Mouse (Mus musculus): ENCODE data around the gene Rab10. TPM values are rescaled to one million over a fixed set of nuclear protein-coding genes. Genes with fewer than 3 reads are reported as not detected.
A peak's percentile ranks its signal among the peaks of the same experiment; 100 is the strongest.

Gene Rab10
- polyA plus RNA-seq, 1 experiment from 2014 or later: 47.9 TPM

DNA sequence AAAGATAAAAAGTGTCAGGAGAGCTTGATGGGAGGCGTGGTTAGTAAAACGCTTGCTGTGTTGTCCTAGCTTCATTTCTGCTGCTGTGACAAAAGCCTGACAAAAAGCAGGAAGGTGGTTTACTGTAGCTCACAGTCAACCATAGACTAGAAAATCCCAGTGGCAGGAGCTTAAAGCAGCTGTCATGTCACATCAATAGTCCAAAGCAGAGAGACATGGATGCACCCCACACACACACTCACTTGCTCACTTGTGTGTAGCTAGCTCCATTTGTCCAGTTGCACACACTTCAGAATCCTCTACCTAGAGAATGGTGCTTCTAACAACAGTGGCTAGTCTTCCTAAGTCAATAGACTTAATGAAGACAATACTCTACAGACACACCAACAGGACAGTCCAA lies 42.4 kb downstream of the Rab10 start:
- no peak overlapping the region for H3K4me2 ChIP-seq
- peak overlapping the region; percentile 46; the same call in 1 of the 2 replicates for H3K9ac ChIP-seq
- peaks cover 44% of the 10 kb centered on the region for H3K4me1 ChIP-seq (replicated peaks)
- H3K9me3 ChIP-seq (replicated peaks): no peaks in the 10 kb centered on the region
- H3K36me3 ChIP-seq: peaks cover 17% of the 10 kb centered on the region
- ATAC-seq (ENCODE audit: low read depth) (peak; percentile 14; the same call in 1 of the 2 replicates), DNase-seq (no peak)
- H3K4me3 ChIP-seq (replicated peaks): no peak overlapping the region
- 73% methylated on average over 2 of the region's 2 CpGs for WGBS (ENCODE audit: insufficient replicate concordance)
- peak overlapping the region; percentile 48; the same call in 1 of the 2 replicates for H3K27ac ChIP-seq
- no peaks in the 10 kb centered on the region for H3K27me3 ChIP-seq

DNA sequence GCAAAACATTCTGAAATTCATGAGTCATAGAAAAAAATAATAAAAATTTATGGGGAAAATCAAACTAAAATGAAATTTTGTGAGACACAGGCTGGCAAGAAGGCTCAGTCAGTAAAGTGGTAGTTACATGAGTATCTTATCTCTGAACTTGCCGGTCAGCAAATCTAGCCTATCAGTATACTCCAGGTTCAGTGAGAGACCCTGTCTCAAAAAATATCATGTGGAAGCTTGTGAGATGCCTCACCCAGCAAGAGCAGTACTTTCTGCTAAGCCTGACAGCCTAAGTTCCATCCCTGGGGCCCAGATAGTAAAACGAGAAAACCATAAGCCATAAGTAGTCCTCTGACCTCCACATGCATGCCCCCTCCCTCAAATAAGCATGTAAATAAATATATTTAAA lies 44.6 kb downstream of the Rab10 start:
- no peak overlapping the region for H3K9ac ChIP-seq
- no peaks in the 10 kb centered on the region for H3K9me3 ChIP-seq (replicated peaks)
- peaks cover 28% of the 10 kb centered on the region for H3K36me3 ChIP-seq
- DNase-seq: no peak
- H3K27ac ChIP-seq: no peak overlapping the region
- H3K4me1 ChIP-seq (replicated peaks): peaks cover 37% of the 10 kb centered on the region
- no peaks in the 10 kb centered on the region for H3K27me3 ChIP-seq
- H3K4me2 ChIP-seq: no peak overlapping the region
- 52% methylated on average over 2 of the region's 2 CpGs for WGBS (ENCODE audit: insufficient replicate concordance)
- ATAC-seq (ENCODE audit: low read depth): peak; percentile 45; the same call in 1 of the 2 replicates
- no peak overlapping the region for H3K4me3 ChIP-seq (replicated peaks)

DNA sequence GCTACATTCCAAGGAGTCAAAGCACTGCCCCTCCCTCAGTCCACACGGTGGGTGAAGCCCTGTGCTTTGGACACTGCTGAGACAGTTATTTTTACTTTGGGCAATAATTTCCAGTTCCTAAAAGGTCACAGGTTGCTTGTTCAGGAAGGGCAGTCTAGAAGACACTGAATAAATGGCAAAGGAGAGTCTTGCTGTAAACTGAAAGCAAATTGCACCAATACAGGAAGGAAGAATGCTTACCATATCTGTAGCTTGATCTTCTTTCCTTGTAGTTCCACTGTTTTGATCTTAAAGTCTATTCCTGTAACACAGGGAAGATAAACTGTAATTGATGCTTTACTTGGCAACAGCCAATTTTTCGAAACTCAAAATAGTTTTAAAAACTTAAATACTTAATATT lies 45.3 kb downstream of the Rab10 start:
- H3K36me3 ChIP-seq: peaks cover 32% of the 10 kb centered on the region
- DNase-seq: no peak
- H3K4me1 ChIP-seq (replicated peaks): peaks cover 33% of the 10 kb centered on the region
- no peak overlapping the region for H3K9ac ChIP-seq
- H3K4me2 ChIP-seq: no peak overlapping the region
- no peak overlapping the region for H3K27ac ChIP-seq
- H3K27me3 ChIP-seq: no peaks in the 10 kb centered on the region
- no peaks in the 10 kb centered on the region for H3K9me3 ChIP-seq (replicated peaks)
- no peak for ATAC-seq (ENCODE audit: low read depth)
- H3K4me3 ChIP-seq (replicated peaks): no peak overlapping the region
- 39% methylated on average over 2 of the region's 2 CpGs for WGBS (ENCODE audit: insufficient replicate concordance)

DNA sequence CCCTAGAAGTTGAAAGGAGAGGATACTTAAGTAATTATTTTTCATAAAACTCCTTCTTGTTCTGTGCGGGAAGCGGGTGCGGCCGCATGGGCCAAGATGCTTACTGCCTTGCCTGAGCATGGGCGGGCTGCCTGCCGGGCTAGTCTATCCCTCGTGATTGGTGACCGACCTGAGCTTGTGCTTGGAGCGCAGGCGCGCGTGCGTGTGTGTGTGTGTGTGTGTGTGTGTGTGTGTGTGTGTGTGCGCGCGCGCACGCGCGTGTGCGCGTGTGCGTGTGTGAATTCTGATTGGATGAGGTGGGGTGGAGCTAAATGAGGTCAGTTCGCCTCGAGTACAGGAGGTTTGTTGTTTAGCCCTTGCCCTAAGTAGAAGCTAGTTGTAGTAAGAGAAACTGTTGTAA lies 48.2 kb downstream of the Rab10 start:
- no peak for ATAC-seq (ENCODE audit: low read depth)
- no peak overlapping the region for H3K27ac ChIP-seq
- H3K4me1 ChIP-seq (replicated peaks): peaks cover 15% of the 10 kb centered on the region
- WGBS (ENCODE audit: insufficient replicate concordance): 95% methylated on average over 25 of the region's 25 CpGs
- H3K27me3 ChIP-seq: no peaks in the 10 kb centered on the region
- DNase-seq: no peak
- H3K36me3 ChIP-seq: peaks cover 40% of the 10 kb centered on the region
- no peak overlapping the region for H3K4me3 ChIP-seq (replicated peaks)
- no peak overlapping the region for H3K4me2 ChIP-seq
- no peak overlapping the region for H3K9ac ChIP-seq
- no peaks in the 10 kb centered on the region for H3K9me3 ChIP-seq (replicated peaks)

- no peak for ATAC-seq (ENCODE audit: low read depth)
Measured at GRCm38 (mm10) chr12:3255966-3256365, 53.8 kb downstream of the Rab10 start.

DNA sequence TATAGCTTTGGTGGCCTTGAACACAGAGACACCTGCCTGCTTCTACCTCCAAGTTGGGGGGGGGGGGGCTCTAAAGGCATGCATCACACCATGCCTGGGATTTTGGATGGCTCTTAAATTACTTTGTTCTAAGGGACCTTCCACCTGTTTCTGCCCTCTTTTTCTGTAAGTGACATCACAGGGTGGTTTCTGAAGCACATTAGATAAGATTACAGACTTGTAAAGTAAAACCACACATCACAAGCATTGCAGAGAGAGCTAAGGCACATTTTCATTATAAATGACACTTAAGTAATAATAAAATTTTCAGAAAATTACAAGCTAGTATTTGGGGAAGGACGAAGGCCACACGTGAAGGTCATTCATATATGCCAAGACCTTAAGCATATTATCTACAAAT lies 54.3 kb downstream of the Rab10 start:
- Histone ChIP-seq H3K9me3 (replicated peaks) (no peaks in the 10 kb centered on the region), H3K4me1 (replicated peaks) (peaks cover 20% of the 10 kb centered on the region), H3K9ac (0 out of 2 replicates have a peak overlapping the region, but pooled peaks have one; percentile 26), H3K4me2 (no peak overlapping the region), H3K4me3 (replicated peaks) (no peak overlapping the region), H3K27me3 (no peaks in the 10 kb centered on the region), H3K27ac (no peak overlapping the region; the same call in 1 of the 2 replicates), H3K36me3 (peaks cover 71% of the 10 kb centered on the region)
- no peak for DNase-seq
- WGBS (ENCODE audit: insufficient replicate concordance): 81% methylated on average over 2 of the region's 2 CpGs
- no peak for ATAC-seq (ENCODE audit: low read depth)

More at GRCm38 (mm10) chr12:3255966-3256365, 53.8 kb downstream of the Rab10 start:
- H3K27ac ChIP-seq: peak overlapping the region; percentile 59
- DNase-seq: no peak
- no peaks in the 10 kb centered on the region for H3K9me3 ChIP-seq (replicated peaks)
- no peak overlapping the region for H3K4me2 ChIP-seq
- no peak overlapping the region for H3K4me3 ChIP-seq (replicated peaks)
- peak overlapping the region; percentile 26; the same call in 1 of the 2 replicates for H3K9ac ChIP-seq
- no peaks in the 10 kb centered on the region for H3K27me3 ChIP-seq
- peaks cover 67% of the 10 kb centered on the region for H3K36me3 ChIP-seq
- H3K4me1 ChIP-seq (replicated peaks): peaks cover 20% of the 10 kb centered on the region

DNA sequence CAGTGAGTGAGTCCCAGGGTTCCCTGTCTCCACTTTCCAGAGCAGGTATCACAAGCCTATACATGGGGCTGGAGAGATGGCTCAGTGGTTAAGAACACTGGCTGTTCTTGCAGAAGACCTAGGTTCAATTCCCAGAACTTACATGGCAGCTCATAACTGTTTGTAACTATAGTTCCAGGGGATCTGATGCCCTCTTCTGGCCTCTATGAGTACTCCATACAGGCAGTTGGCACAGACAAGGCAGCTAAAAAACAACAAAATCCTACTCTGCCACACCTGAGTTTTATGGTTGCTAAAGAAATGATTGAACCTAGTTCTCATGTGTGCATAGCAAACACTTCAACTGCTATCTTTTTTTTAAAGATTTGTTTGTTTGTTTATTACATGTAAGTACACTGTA lies 56.2 kb downstream of the Rab10 start:
- Histone ChIP-seq H3K27me3 (no peaks in the 10 kb centered on the region), H3K9ac (no peak overlapping the region), H3K4me3 (replicated peaks) (no peak overlapping the region), H3K36me3 (peaks cover 79% of the 10 kb centered on the region), H3K9me3 (replicated peaks) (no peaks in the 10 kb centered on the region), H3K27ac (no peak overlapping the region), H3K4me1 (replicated peaks) (peaks cover 20% of the 10 kb centered on the region), H3K4me2 (no peak overlapping the region)
- DNase-seq (no peak), ATAC-seq (ENCODE audit: low read depth) (peak; percentile 59)

DNA sequence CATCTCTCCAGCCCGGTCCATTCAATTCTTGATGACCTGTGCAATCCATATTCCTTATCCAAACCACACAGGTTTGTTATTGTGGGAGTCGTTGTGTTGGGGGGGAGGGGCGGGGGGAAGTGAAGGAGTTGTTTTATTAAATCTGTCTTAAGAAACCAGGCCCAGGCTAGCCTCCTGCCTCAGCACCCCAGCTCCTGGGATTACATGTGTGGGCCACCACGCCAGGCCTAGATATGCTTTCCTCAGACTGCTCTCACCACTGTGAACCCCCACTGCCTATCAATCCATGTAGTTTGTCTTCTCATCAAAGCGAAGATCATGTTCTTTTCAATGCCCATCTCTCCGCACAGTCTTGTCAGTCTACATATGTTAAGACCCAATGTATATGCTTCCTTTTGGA lies 63.7 kb downstream of the Rab10 start:
- Histone ChIP-seq H3K9ac (no peak overlapping the region), H3K27ac (no peak overlapping the region), H3K4me3 (replicated peaks) (no peak overlapping the region), H3K9me3 (replicated peaks) (no peaks in the 10 kb centered on the region), H3K36me3 (peaks cover 50% of the 10 kb centered on the region), H3K4me1 (replicated peaks) (no peaks in the 10 kb centered on the region), H3K4me2 (no peak overlapping the region), H3K27me3 (no peaks in the 10 kb centered on the region)
- DNase-seq (no peak), ATAC-seq (ENCODE audit: low read depth) (no peak)
- WGBS (ENCODE audit: insufficient replicate concordance): 77% methylated on average over 6 of the region's 6 CpGs

DNA sequence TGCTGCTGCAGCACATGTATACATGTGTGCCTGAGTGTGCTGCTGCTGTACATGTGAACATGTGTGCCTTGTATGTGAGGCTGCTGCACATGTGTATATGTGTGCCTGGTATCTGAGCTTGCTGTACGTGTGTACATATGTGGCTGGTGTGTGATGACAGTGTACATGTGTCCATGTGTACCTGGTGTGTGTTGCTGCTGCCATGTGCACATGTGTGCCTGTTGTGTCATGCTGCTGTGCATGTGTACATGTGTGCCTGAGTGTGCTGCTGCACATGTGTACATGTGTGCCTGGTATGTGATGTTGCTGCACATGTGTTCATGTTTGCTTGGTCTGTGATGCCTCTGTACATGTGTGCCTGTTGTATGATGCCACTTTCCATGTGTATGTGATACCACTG lies 70.2 kb downstream of the Rab10 start:
- Histone ChIP-seq H3K36me3 (peaks cover 47% of the 10 kb centered on the region), H3K9me3 (replicated peaks) (peaks cover 29% of the 10 kb centered on the region), H3K4me1 (replicated peaks) (peaks cover 15% of the 10 kb centered on the region), H3K27ac (no peak overlapping the region), H3K4me3 (replicated peaks) (no peak overlapping the region), H3K27me3 (no peaks in the 10 kb centered on the region), H3K4me2 (no peak overlapping the region), H3K9ac (no peak overlapping the region)
- DNase-seq (no peak), ATAC-seq (ENCODE audit: low read depth) (no peak)
- 89% methylated on average over 1 of the region's 1 CpGs for WGBS (ENCODE audit: insufficient replicate concordance)

DNA sequence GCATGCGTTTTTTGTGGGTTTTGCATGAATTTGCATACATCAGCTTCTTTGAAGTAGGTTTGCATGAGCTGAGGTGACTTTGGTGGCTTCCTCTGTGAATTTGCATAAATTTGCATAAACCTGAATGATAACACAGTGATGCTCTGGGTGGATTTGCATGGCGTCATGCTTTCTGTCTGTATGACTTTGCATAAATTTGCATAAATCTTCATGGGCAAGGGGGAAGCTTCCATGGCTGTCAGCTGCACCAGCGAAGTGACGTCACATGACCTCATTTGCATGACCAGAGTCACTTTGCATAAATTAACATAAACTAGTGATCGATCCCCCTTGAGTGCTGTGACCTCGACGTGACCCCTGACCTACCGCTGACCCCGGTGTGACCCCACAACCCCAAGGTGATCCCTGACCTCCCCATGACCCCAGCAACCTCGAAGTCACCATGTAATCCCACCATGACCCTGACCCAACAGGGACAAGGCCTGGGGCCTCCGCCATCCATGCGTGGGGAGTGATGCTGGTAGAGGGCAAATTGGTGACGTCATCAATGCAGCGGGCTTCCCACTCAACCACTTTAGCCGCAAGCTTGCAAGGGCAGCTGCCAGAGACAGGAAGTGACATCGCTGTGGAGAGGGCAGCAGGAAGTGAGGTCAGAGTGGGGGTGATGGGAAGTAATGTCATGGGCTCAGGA lies 71.3 kb downstream of the Rab10 start:
- Histone ChIP-seq H3K4me2 (no peak overlapping the region), H3K36me3 (peaks cover 47% of the 10 kb centered on the region), H3K9ac (no peak overlapping the region), H3K4me1 (replicated peaks) (peaks cover 15% of the 10 kb centered on the region), H3K27me3 (no peaks in the 10 kb centered on the region), H3K9me3 (replicated peaks) (peaks cover 29% of the 10 kb centered on the region), H3K27ac (no peak overlapping the region), H3K4me3 (replicated peaks) (no peak overlapping the region)
- 92% methylated on average over 16 of the region's 16 CpGs for WGBS (ENCODE audit: insufficient replicate concordance)
- ATAC-seq (ENCODE audit: low read depth): no peak
- DNase-seq: no peak

DNA sequence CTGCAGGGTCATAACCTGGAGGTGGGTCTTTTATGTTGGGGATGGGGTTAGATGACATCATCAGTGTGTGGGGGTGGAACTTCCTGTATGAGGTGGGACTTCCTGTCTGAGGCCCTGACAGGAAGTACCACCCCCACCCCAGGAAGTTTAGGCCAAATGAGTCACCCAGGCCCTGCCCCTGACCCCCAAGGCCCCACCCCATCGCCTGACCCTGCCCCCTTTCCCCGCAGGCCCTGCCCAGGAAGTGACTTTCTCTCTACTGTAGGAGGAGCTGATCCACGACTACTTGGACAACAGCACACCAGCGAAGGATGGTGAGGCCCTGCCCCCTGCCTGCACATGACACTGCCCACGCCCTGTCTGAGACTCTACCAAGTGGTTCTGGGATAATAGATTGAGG lies 72.0 kb downstream of the Rab10 start:
- Histone ChIP-seq H3K4me3 (replicated peaks) (no peak overlapping the region), H3K27ac (no peak overlapping the region), H3K36me3 (peaks cover 47% of the 10 kb centered on the region), H3K4me1 (replicated peaks) (peaks cover 15% of the 10 kb centered on the region), H3K27me3 (no peaks in the 10 kb centered on the region), H3K4me2 (no peak overlapping the region), H3K9ac (no peak overlapping the region), H3K9me3 (replicated peaks) (peaks cover 29% of the 10 kb centered on the region)
- no peak for DNase-seq
- no peak for ATAC-seq (ENCODE audit: low read depth)
- WGBS (ENCODE audit: insufficient replicate concordance): 92% methylated on average over 5 of the region's 5 CpGs
